ENCODE assay signal across 18 mouse cellular contexts in genomic region chr13:53664631-53665230, GRCm38 (mm10).
DNase-seq lines count a peak whose midpoint lies in the region; ATAC-seq lines count a peak whose summit lies in the region.
"Had no signal": no experiment of that assay in that cellular context is flagged by ENCODE, and none has a peak within 500 bp of the region (broad histone marks: within the 10 kb centered on the region; RNA-seq: fewer than 3 reads in every experiment).

No protein-coding gene starts in this region.

- no peak overlapping the region for H3K4me3 ChIP-seq in forebrain, embryonic 14.5 days (ENCODE audit: low read depth, low read length)
- no peak overlapping the region for H3K4me3 ChIP-seq in forebrain, embryonic 10.5 days
- H3K4me3 ChIP-seq: embryonic facial prominence, embryonic 10.5 days; midbrain, embryonic 15.5 days had no signal

- WGBS in forebrain, embryonic 14.5 days, result 88% methylated on average over 7 of the region's 7 CpGs
- 95% methylated on average over 7 of the region's 7 CpGs for WGBS in forebrain, embryonic 10.5 days

- H3K27ac ChIP-seq in forebrain, embryonic 14.5 days (ENCODE audit: low read depth, low read length), result no peak overlapping the region
- H3K27ac ChIP-seq in forebrain, embryonic 10.5 days, result no peak overlapping the region
- H3K27ac ChIP-seq: embryonic facial prominence, embryonic 10.5 days; midbrain, embryonic 15.5 days had no signal

- no peak overlapping the region for H3K9ac ChIP-seq in forebrain, embryonic 14.5 days (ENCODE audit: low read length)
- H3K9ac ChIP-seq: forebrain, postnatal 0 days; midbrain, embryonic 15.5 days had no signal

- peak; percentile 27 for DNase-seq in forebrain, embryonic 14.5 days (ENCODE audit: low spot score)
- no peak for DNase-seq in forebrain, embryonic 10.5 days (ENCODE audit: extremely low spot score, low spot score)
- peak; percentile 5 to 65 for DNase-seq in layer of hippocampus, adult 18-20 months (ENCODE audit: low spot score in 2 of 2)
- no peak for DNase-seq in layer of hippocampus, postnatal 14 days (ENCODE audit: low spot score in 2 of 2)
- peak; percentile 9 for DNase-seq in retina, adult 2 months (ENCODE audit: low read depth, low spot score)
- no peak for DNase-seq in retina, embryonic 14.5 days (ENCODE audit: low spot score)
- peak; percentile 10 to 13 for DNase-seq in heart, postnatal 36 days
- no peak for DNase-seq in gastrocnemius, postnatal 10 days
- DNase-seq: B cell, adult 2 months; cerebellum, postnatal 36 days; forebrain, postnatal 0 days; kidney, adult 9 months; kidney, postnatal 4 days; lung, adult 18-20 months; thymus, postnatal 36 days had no signal

- H3K4me2 ChIP-seq in forebrain, embryonic 14.5 days (ENCODE audit: low read length), result no peak overlapping the region
- H3K4me2 ChIP-seq: midbrain, embryonic 15.5 days had no signal

- no peak for ATAC-seq in forebrain, embryonic 14.5 days
- ATAC-seq: activated CD4-positive, CD25-positive, alpha-beta regulatory T cell, adult 4 months; forebrain, postnatal 0 days; midbrain, embryonic 15.5 days had no signal

- H3K9me3 ChIP-seq in forebrain, embryonic 14.5 days (replicated peaks; ENCODE audit: control insufficient read depth, low read length), result no peaks in the 10 kb centered on the region
- H3K9me3 ChIP-seq in forebrain, embryonic 10.5 days, result peaks cover 13% of the 10 kb centered on the region; the same call in 1 of the 2 replicates
- H3K9me3 ChIP-seq: midbrain, embryonic 15.5 days had no signal

- no peaks in the 10 kb centered on the region for H3K4me1 ChIP-seq in forebrain, embryonic 14.5 days (ENCODE audit: control insufficient read depth, insufficient read depth, low read length)
- no peaks in the 10 kb centered on the region for H3K4me1 ChIP-seq in forebrain, embryonic 10.5 days
- H3K4me1 ChIP-seq: embryonic facial prominence, embryonic 10.5 days; midbrain, embryonic 15.5 days had no signal

- H3K27me3 ChIP-seq in forebrain, embryonic 14.5 days (replicated peaks; ENCODE audit: control insufficient read depth, insufficient read depth, low read length), result no peaks in the 10 kb centered on the region
- H3K27me3 ChIP-seq in forebrain, embryonic 10.5 days (ENCODE audit: poor library complexity, severe bottlenecking), result no peaks in the 10 kb centered on the region; the same call in 1 of the 2 replicates
- H3K27me3 ChIP-seq: midbrain, embryonic 15.5 days had no signal

- intact Hi-C loops in heart, postnatal 36 days (cut with DNase I), result no loop called here

- H3K36me3 ChIP-seq in forebrain, embryonic 14.5 days (ENCODE audit: control insufficient read depth, insufficient read depth, low read length), result no peaks in the 10 kb centered on the region
- no peaks in the 10 kb centered on the region for H3K36me3 ChIP-seq in forebrain, embryonic 10.5 days (replicated peaks)
- H3K36me3 ChIP-seq: embryonic facial prominence, embryonic 10.5 days; midbrain, embryonic 15.5 days had no signal

Comparison
In these comparisons a context has a peak if more than half of its experiments do, and no peak if none do; other contexts are left out.
1. DNase-seq: peak in forebrain, embryonic 14.5 days (single experiment), layer of hippocampus, adult 18-20 months (2 of 2), retina, adult 2 months (single experiment) and heart, postnatal 36 days (2 of 2); none in forebrain, embryonic 10.5 days (single experiment), layer of hippocampus, postnatal 14 days (0 of 2), retina, embryonic 14.5 days (single experiment) and gastrocnemius, postnatal 10 days (single experiment).